ENCODE assay signal across 9 mouse cellular contexts in genomic region chr4:100537898-100538297, GRCm38 (mm10). TPM values are rescaled to one million over a fixed set of nuclear protein-coding genes. Genes with fewer than 3 reads are reported as not detected.
DNase-seq lines count a peak whose midpoint lies in the region; TF ChIP-seq lines count a peak whose summit lies in the region.
"Had no signal": no experiment of that assay in that cellular context is flagged by ENCODE, and none has a peak within 500 bp of the region (broad histone marks: within the 10 kb centered on the region; RNA-seq: fewer than 3 reads in every experiment).

No protein-coding gene starts in this region.

- TF ChIP-seq CTCF in brain, embryonic 14.5 days (IDR thresholded peaks at IDR 0.05; ENCODE audit: borderline replicate concordance, extremely low read depth, insufficient read depth, insufficient read length): no peak

- intact Hi-C loops in left cerebral cortex, postnatal 4 days (cut with DNase I): loop anchor here (5.0 kb wide), 3 partner anchors 441 to 591 kb away; partner anchors contain the start of gene Ror1

- no peak for TF ChIP-seq POLR2A in brain, embryonic 14.5 days (IDR thresholded peaks at IDR 0.05; ENCODE audit: borderline replicate concordance, extremely low read depth, insufficient read depth, insufficient read length, poor library complexity, severe bottlenecking)

- DNase-seq in left cerebral cortex, adult 18-20 months (ENCODE audit: low spot score in 2 of 2): peak; percentile 12 to 32
- no peak for DNase-seq in left cerebral cortex, adult 8-10 months (ENCODE audit: low spot score in 2 of 2)
- DNase-seq in MEL-GATA-1-ER (ENCODE audit: extremely low read depth, low read depth): peak; percentile 9
- peak; percentile 86 for DNase-seq in brain, embryonic 14.5 days (ENCODE audit: low read depth)
- peak; percentile 15 to 61 for DNase-seq in frontal cortex, postnatal 36 days (ENCODE audit: low spot score in 2 of 2)
- DNase-seq in left cerebral cortex, postnatal 4 days: peak; percentile 11
- no peak for DNase-seq in spleen, postnatal 14 days (ENCODE audit: low spot score in 2 of 2)
- no peak for DNase-seq in gastrocnemius, postnatal 10 days

RNA-seq across cellular contexts. Expression of gene Ube2u, which starts 59.2 kb away (rescaled TPM):
- not detected for total RNA-seq in left cerebral cortex, adult 18-20 months (2021)
- total RNA-seq in left cerebral cortex, adult 8-10 months (2022): under 1 TPM in 1 of 4 experiments, not detected in 3; 0.25 TPM
- 0.11 and 0.18 TPM in 2 replicates for polyA plus RNA-seq in brain, embryonic 14.5 days (2012; rRNA removed)
- not detected for total RNA-seq in left cerebral cortex, postnatal 4 days (2021)
- not detected for total RNA-seq in gastrocnemius, postnatal 10 days (2021)
- polyA plus RNA-seq: erythroblast, embryonic 14.5 days had no signal

Comparison
In these comparisons a context has a peak if more than half of its experiments do, and no peak if none do; other contexts are left out.
1. DNase-seq: peak in left cerebral cortex, adult 18-20 months (2 of 2), MEL-GATA-1-ER (single experiment), brain, embryonic 14.5 days (single experiment), frontal cortex, postnatal 36 days (2 of 2) and left cerebral cortex, postnatal 4 days (single experiment); none in left cerebral cortex, adult 8-10 months (0 of 2), spleen, postnatal 14 days (0 of 2) and gastrocnemius, postnatal 10 days (single experiment).